Mouse (Mus musculus) ES-E14 (cell line): ENCODE measurements around the gene Pitpnc1. TPM values are rescaled to one million over a fixed set of nuclear protein-coding genes. Genes with fewer than 3 reads are reported as not detected.

Source experiments
- DNase-seq: peaks from one replicate; pipeline ENCODE4 v3.0.0-alpha.2; 2013; ENCODE audit warnings: low read depth, low spot score
- H3K27ac ChIP-seq: 2 replicates; pipeline ENCODE4 v1.5.1; 2012; ENCODE audit warnings: low read depth, mild to moderate bottlenecking, low read length, moderate library complexity, mixed read lengths; ENCODE audit not compliant: poor library complexity, insufficient read depth, severe bottlenecking
- H3K36me3 ChIP-seq: 2 replicates; pipeline ENCODE4 v1.6.1; 2012; ENCODE audit warnings: mild to moderate bottlenecking, low read length, moderate library complexity, mixed read lengths; ENCODE audit not compliant: control insufficient read depth, poor library complexity, insufficient read depth, severe bottlenecking
- H3K4me1 ChIP-seq, 2 experiments: fragments of 150-350 bp in 1 of 2; sonication (generic) in 1 of 2; 2 replicates each; pipeline ENCODE4 v1.6.1; 2012; ENCODE audit warnings: low read length in 2 of 2, mild to moderate bottlenecking in 1 of 2, mixed read lengths in 1 of 2; ENCODE audit not compliant: control insufficient read depth in 2 of 2, insufficient read depth in 2 of 2, poor library complexity in 1 of 2
- H3K4me3 ChIP-seq, 2 experiments: fragments of 150-350 bp in 1 of 2; sonication (generic) in 1 of 2; 2 replicates each; pipeline ENCODE4 v1.5.1; 2012; ENCODE audit warnings: low read length in 2 of 2, low read depth in 1 of 2, mild to moderate bottlenecking in 1 of 2, mixed read lengths in 1 of 2; ENCODE audit not compliant: insufficient read depth in 1 of 2, poor library complexity in 1 of 2, severe bottlenecking in 1 of 2
- H3K9ac ChIP-seq: 2 replicates; pipeline ENCODE4 v1.6.1; 2012; ENCODE audit warnings: low read depth, mild to moderate bottlenecking, low read length, mixed read lengths; ENCODE audit not compliant: poor library complexity, insufficient read depth, severe bottlenecking
- H3K9me3 ChIP-seq: fragments of 150-350 bp; sonication (generic); 2 replicates; pipeline ENCODE4 v1.6.1; 2012; ENCODE audit warnings: low read depth, mild to moderate bottlenecking, low read length; ENCODE audit not compliant: control insufficient read depth, insufficient read depth
- CHD2 ChIP-seq: IDR thresholded peaks from 2 replicates; pipeline ENCODE4 v1.6.1; 2014; ENCODE audit warnings: mild to moderate bottlenecking, low read depth, low read length, inconsistent platforms
- HCFC1 ChIP-seq: IDR thresholded peaks from 2 replicates; pipeline ENCODE4 v1.6.1; 2012; ENCODE audit warnings: low read length, inconsistent platforms, borderline replicate concordance; ENCODE audit not compliant: insufficient read depth
- MAFK ChIP-seq: IDR thresholded peaks from 2 replicates; pipeline ENCODE4 v1.6.1; 2014; ENCODE audit warnings: mild to moderate bottlenecking, low read depth, low read length, inconsistent platforms; ENCODE audit not compliant: insufficient read depth
- ZC3H11A ChIP-seq: IDR thresholded peaks from 2 replicates; pipeline ENCODE4 v1.6.1; 2012; ENCODE audit warnings: low read depth, mild to moderate bottlenecking, inconsistent platforms, low read length, borderline replicate concordance
- ZNF384 ChIP-seq: IDR thresholded peaks from 2 replicates; pipeline ENCODE4 v1.6.1; 2012; ENCODE audit warnings: low read depth, low read length, inconsistent platforms
- in situ Hi-C, 2 experiments: fragments of 600-800 bp; cut with MboI; formaldehyde crosslinking; loops; one replicate each; pipeline ENCODE4 v1.15.1; 2025; ENCODE audit warnings: low sequenced_read_pairs in 2 of 2, inconsistent platforms in 1 of 2; ENCODE audit not compliant: unreplicated experiment in 2 of 2
- total RNA-seq: library from RNA; depleted of rRNA; stranded (reverse); fragments of 300-350 nt; gene quantifications from 2 replicates; pipeline ENCODE4 v1.2.3, GENCODE M21; 2012

The Pitpnc1 gene
- total RNA-seq, 1 experiment: 37.3 TPM

DNA sequence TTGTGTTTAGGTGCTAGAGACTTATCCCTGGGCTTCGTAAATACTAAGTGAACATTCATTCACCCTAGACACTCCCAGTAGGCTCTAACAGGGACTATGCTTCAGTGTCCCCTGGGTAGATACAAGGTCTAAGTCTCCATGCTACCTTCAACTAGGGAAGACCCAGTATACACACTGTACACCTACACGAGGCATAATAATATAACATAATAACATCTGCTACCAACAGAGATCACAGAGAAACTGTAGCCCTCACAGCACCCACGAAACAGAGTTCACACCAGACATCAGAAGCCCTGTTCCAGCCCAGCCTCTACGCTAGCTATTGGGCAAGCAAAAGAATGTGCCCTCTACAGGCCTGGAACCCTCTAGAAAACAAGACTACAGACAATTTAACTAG, 5.5 kb downstream of the Pitpnc1 start:
- in situ Hi-C loops: loop anchor here in 1 of 2 experiments (25.0 kb wide), 1 partner anchor 178 kb away; no protein-coding TSS in a partner anchor
- H3K4me1 ChIP-seq: peaks cover 0 to 16% of the 10 kb centered on the region in 2 experiments; a peak in 2 of 4 replicates
- no peak overlapping the region for H3K9ac ChIP-seq
- no peaks in the 10 kb centered on the region for H3K36me3 ChIP-seq
- no peak overlapping the region for H3K4me3 ChIP-seq
- no peaks in the 10 kb centered on the region for H3K9me3 ChIP-seq
- H3K27ac ChIP-seq: no peak overlapping the region
- DNase-seq: no peak
- TF ChIP-seq ZC3H11A: no peak
- no peak for TF ChIP-seq ZNF384
- TF ChIP-seq MAFK: no peak
- TF ChIP-seq CHD2: no peak
- TF ChIP-seq HCFC1: no peak

DNA sequence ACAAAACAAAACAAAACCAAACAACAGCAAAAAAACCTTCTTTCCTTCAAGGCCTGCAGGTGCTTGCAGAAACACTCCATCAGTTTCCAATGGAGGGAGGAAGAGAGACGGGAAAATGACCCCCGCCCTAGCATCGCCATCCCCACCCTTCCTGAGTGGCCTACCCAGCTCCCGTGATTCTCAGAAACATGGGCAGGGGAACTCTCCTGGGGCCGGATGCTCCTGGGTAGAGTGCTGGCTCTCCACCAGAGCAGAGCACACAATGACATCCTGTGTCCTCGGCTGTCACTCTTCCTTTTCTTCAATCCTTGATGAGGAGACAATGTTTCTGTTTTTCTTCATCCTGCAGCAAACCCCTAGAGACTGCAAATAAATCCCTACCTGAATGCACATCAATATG, 6.4 kb downstream of the Pitpnc1 start:
- no peak overlapping the region for H3K4me3 ChIP-seq
- H3K36me3 ChIP-seq: no peaks in the 10 kb centered on the region
- H3K9ac ChIP-seq: no peak overlapping the region
- H3K4me1 ChIP-seq: peaks cover 0 to 16% of the 10 kb centered on the region in 2 experiments; a peak in 2 of 4 replicates
- no peak for DNase-seq
- in situ Hi-C loops: loop anchor here in 1 of 2 experiments (25.0 kb wide), 1 partner anchor 177 kb away; no protein-coding TSS in a partner anchor
- peak overlapping the region; percentile 8; the same call in 1 of the 2 replicates for H3K27ac ChIP-seq
- H3K9me3 ChIP-seq: no peaks in the 10 kb centered on the region
- no peak for TF ChIP-seq HCFC1
- TF ChIP-seq MAFK: no peak
- TF ChIP-seq ZC3H11A: no peak
- TF ChIP-seq CHD2: no peak
- TF ChIP-seq ZNF384: no peak

DNA sequence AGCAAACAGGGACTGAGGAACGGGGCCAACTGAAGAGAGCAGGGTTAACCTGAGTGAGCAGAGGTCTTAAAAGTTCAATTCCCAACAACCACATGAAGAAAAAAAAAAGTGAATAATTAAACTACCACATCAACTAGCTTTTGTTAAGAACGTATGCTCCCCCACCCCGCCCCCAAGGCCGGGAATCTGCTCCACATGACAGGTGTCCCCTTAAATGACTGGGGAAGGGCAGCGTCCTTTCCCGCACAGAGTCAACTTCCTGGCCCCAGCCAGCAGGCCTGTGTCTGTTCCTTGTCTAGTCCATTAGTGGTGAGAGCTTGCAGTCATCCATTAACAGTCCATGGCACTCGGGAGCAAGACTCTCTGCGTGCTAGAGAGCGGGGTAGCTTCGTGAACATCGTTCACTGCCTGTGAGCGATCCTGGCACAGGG, 7.2 kb downstream of the Pitpnc1 start:
- in situ Hi-C loops: loop anchor here in 1 of 2 experiments (25.0 kb wide), 1 partner anchor 176 kb away; no protein-coding TSS in a partner anchor
- no peak overlapping the region; a peak in 1 of 4 replicates for H3K4me3 ChIP-seq

DNA sequence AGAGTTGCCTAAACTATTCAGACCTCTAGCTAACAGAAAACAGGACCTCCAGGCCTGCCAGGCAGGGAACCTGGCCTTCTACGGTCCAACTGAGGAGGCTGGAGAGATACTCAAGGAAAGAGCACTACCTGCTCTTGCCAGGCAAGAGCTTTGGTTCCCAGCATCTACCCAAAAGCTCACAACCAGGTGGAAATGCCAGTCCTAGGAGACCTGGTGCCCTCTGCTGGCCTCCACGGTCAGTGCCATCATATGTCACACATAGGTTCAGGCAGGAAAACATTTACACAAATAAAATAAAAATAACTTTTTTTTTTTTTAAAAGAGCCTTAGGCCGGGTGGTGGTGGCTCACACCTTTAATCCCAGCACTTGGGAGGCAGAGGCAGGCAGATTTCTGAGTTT, 8.0 kb downstream of the Pitpnc1 start:
- no peak overlapping the region for H3K4me3 ChIP-seq
- peaks cover 0 to 24% of the 10 kb centered on the region in 2 experiments; a peak in 2 of 4 replicates for H3K4me1 ChIP-seq
- no peak overlapping the region for H3K9ac ChIP-seq
- no peaks in the 10 kb centered on the region for H3K9me3 ChIP-seq
- H3K36me3 ChIP-seq: no peaks in the 10 kb centered on the region
- in situ Hi-C loops: loop anchor here in 1 of 2 experiments (25.0 kb wide), 1 partner anchor 175 kb away; no protein-coding TSS in a partner anchor
- TF ChIP-seq ZC3H11A: 0 out of 2 replicates have a peak, but pooled peaks have one; percentile 24
- no peak for TF ChIP-seq CHD2
- no peak for TF ChIP-seq ZNF384
- no peak for DNase-seq
- no peak overlapping the region; the same call in 1 of the 2 replicates for H3K27ac ChIP-seq

More for the DNA sequence above, 7.2 kb downstream of the Pitpnc1 start:
- Histone ChIP-seq H3K27ac (peak overlapping the region; percentile 26; the same call in 1 of the 2 replicates), H3K36me3 (no peaks in the 10 kb centered on the region), H3K9me3 (no peaks in the 10 kb centered on the region), H3K9ac (peak overlapping the region; percentile 44; the same call in 1 of the 2 replicates), H3K4me1 (peaks cover 0 to 23% of the 10 kb centered on the region in 2 experiments; a peak in 2 of 4 replicates)
- DNase-seq: no peak
- TF ChIP-seq CHD2: no peak
- TF ChIP-seq MAFK: no peak
- TF ChIP-seq ZC3H11A: no peak
- TF ChIP-seq HCFC1: no peak
- TF ChIP-seq ZNF384: 0 out of 2 replicates have a peak, but pooled peaks have one; percentile 8

DNA sequence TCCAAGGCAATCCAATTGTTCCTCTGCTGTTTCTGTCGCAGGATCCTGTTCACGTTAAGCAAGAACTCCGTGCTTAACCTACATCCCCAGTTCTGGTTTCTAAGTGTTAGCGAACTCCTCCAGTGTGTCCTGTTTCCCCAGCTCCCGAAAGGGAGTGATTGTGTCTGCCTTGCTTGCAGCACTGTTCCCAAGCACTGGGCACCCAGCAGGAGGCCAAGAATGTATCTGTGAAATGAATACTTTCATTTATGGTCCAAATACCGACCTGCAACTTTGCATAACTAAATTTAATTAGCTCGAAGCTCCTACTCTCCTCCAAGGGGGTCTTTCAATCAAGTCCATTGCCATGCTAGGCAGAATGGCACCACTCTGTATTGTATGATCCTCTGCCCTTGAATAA, 10.7 kb downstream of the Pitpnc1 start:
- H3K4me3 ChIP-seq: no peak overlapping the region
- no peaks in the 10 kb centered on the region for H3K36me3 ChIP-seq
- H3K27ac ChIP-seq: no peak overlapping the region
- H3K4me1 ChIP-seq: peaks cover 4 to 20% of the 10 kb centered on the region in 2 experiments; a peak in 3 of 4 replicates
- no peak overlapping the region for H3K9ac ChIP-seq
- in situ Hi-C loops: loop anchor here in 1 of 2 experiments (25.0 kb wide), 1 partner anchor 173 kb away; no protein-coding TSS in a partner anchor
- no peak for DNase-seq
- TF ChIP-seq CHD2: no peak
- TF ChIP-seq ZNF384: no peak
- TF ChIP-seq MAFK: no peak
- TF ChIP-seq ZC3H11A: no peak
- TF ChIP-seq HCFC1: no peak
- H3K9me3 ChIP-seq: no peaks in the 10 kb centered on the region
